Mouse (Mus musculus): Measurements from ENCODE around the gene Nppb.

DNA sequence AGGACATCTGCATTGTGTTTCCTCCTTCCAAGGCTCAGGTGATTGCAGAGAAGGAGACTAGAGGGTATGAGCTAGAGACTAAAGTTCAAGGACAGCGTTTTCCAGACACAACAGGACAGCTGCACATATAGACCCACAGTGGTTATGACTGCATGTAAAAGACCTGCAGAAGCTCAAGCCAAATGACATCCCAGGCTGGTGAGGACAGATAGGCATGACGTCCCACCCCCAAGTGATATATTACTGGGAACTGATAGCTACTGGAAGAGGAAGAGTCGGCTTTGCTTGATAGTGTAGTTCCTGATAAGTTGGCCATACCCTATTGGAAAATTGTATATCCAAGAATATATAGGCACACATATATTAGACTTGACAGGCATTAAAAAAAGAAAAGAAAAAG, 9.4 kb upstream of the Nppb start:
- no peak for TF ChIP-seq CTCF (IDR thresholded peaks at IDR 0.05; ENCODE audit: insufficient read depth, low read length)
- TF ChIP-seq POLR2A (IDR thresholded peaks at IDR 0.05; ENCODE audit: borderline replicate concordance, extremely low read depth, low read depth, low read length), result no peak

All from lung, adult 2 months (tissue).